16 mouse cellular contexts compared by ENCODE assay signal in the genomic region with DNA sequence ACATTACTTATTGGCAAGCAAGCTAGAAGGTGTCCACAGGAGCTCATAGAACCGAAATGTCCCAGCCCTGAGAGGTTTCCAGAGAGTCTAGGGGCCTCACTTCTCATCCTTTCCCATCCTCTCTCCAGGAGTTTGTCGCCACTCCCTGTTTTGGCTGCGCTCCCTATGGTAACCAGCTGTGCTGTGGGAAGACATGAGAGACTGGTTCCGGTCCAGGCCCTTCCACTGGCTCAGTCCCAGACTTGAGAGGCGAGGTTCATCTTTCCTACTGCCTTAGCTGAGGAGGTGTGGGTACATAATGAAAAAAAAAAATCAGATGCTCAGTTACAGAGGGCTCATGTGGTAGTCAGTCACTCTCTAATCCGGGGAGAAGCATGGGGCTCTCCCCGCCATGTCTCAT. TPM values are rescaled to one million over a fixed set of nuclear protein-coding genes. Genes with fewer than 3 reads are reported as not detected.
DNase-seq lines count a peak whose midpoint lies in the region; ATAC-seq and TF ChIP-seq lines count a peak whose summit lies in the region.
"Had no signal": no experiment of that assay in that cellular context is flagged by ENCODE, and none has a peak within 500 bp of the region (broad histone marks: within the 10 kb centered on the region; RNA-seq: fewer than 3 reads in every experiment).

No protein-coding gene starts in this region.

- H3K27ac ChIP-seq in left cerebral cortex, adult 2 months = no peak overlapping the region
- H3K27ac ChIP-seq in kidney, embryonic 15.5 days = no peak overlapping the region
- H3K27ac ChIP-seq in intestine, embryonic 15.5 days = no peak overlapping the region
- H3K27ac ChIP-seq in hindbrain, embryonic 16.5 days (ENCODE audit: low read depth, low read length) = no peak overlapping the region
- H3K27ac ChIP-seq: liver, embryonic 14.5 days had no signal

- no peak overlapping the region for H3K9ac ChIP-seq in kidney, embryonic 15.5 days
- H3K9ac ChIP-seq in intestine, embryonic 15.5 days = no peak overlapping the region
- no peak overlapping the region for H3K9ac ChIP-seq in hindbrain, embryonic 16.5 days (ENCODE audit: low read depth, low read length)
- H3K9ac ChIP-seq: liver, embryonic 14.5 days had no signal

- no peaks in the 10 kb centered on the region for H3K36me3 ChIP-seq in kidney, embryonic 15.5 days
- H3K36me3 ChIP-seq in intestine, embryonic 15.5 days = no peaks in the 10 kb centered on the region
- H3K36me3 ChIP-seq in hindbrain, embryonic 16.5 days (ENCODE audit: control insufficient read depth, insufficient read depth, low read length) = no peaks in the 10 kb centered on the region

- H3K4me1 ChIP-seq in lung, adult 2 months (ENCODE audit: control insufficient read depth, insufficient read depth, low read length) = no peaks in the 10 kb centered on the region
- H3K4me1 ChIP-seq in kidney, embryonic 15.5 days = no peaks in the 10 kb centered on the region
- no peaks in the 10 kb centered on the region for H3K4me1 ChIP-seq in intestine, embryonic 15.5 days (replicated peaks)
- H3K4me1 ChIP-seq in hindbrain, embryonic 16.5 days (ENCODE audit: control insufficient read depth, insufficient read depth, low read depth, low read length) = no peaks in the 10 kb centered on the region

- H3K4me2 ChIP-seq in kidney, embryonic 15.5 days = no peak overlapping the region
- H3K4me2 ChIP-seq in intestine, embryonic 15.5 days (replicated peaks) = no peak overlapping the region
- H3K4me2 ChIP-seq in hindbrain, embryonic 16.5 days (ENCODE audit: low read length) = no peak overlapping the region

- H3K27me3 ChIP-seq in kidney, embryonic 15.5 days = no peaks in the 10 kb centered on the region
- H3K27me3 ChIP-seq in intestine, embryonic 15.5 days (replicated peaks) = peaks cover 7% of the 10 kb centered on the region; the same call in 1 of the 2 replicates
- no peaks in the 10 kb centered on the region for H3K27me3 ChIP-seq in hindbrain, embryonic 16.5 days (replicated peaks; ENCODE audit: control insufficient read depth, insufficient read depth, low read length)

- no peaks in the 10 kb centered on the region for H3K9me3 ChIP-seq in kidney, embryonic 15.5 days (replicated peaks)
- H3K9me3 ChIP-seq in intestine, embryonic 15.5 days = no peaks in the 10 kb centered on the region
- no peaks in the 10 kb centered on the region for H3K9me3 ChIP-seq in hindbrain, embryonic 16.5 days (ENCODE audit: control insufficient read depth, low read length)

- peak; percentile 35 to 51 for DNase-seq in left cerebral cortex, adult 2 months (ENCODE audit: extremely low spot score in 1 of 2, low spot score in 2 of 2)
- DNase-seq in left cerebral cortex, postnatal 4 days = no peak
- DNase-seq in gastrocnemius, postnatal 14 days = peak; percentile 73
- DNase-seq in lung, adult 2 months = peak; percentile 19
- peak; percentile 45 to 50 for DNase-seq in right cerebral cortex, postnatal 36 days (ENCODE audit: low spot score in 2 of 2)
- DNase-seq: cerebellum, adult 11 months; kidney, postnatal 4 days had no signal

- no peak for TF ChIP-seq CTCF in left cerebral cortex, adult 2 months (IDR thresholded peaks at IDR 0.05)
- no peak for TF ChIP-seq CTCF in lung, adult 2 months (IDR thresholded peaks at IDR 0.05; ENCODE audit: insufficient read depth, low read length)

- TF ChIP-seq POLR2A in lung, adult 2 months (IDR thresholded peaks at IDR 0.05; ENCODE audit: borderline replicate concordance, extremely low read depth, low read depth, low read length) = no peak

- no peak for ATAC-seq in kidney, embryonic 15.5 days (replicated peaks; ENCODE audit: low FRiP score)
- no peak for ATAC-seq in intestine, embryonic 15.5 days
- no peak for ATAC-seq in hindbrain, embryonic 16.5 days
- ATAC-seq: intestine, postnatal 0 days had no signal

- H3K4me3 ChIP-seq in left cerebral cortex, adult 2 months = no peak overlapping the region
- H3K4me3 ChIP-seq in lung, adult 2 months (replicated peaks; ENCODE audit: extremely low read depth, low read depth, low read length) = no peak overlapping the region
- H3K4me3 ChIP-seq in kidney, embryonic 15.5 days (replicated peaks) = no peak overlapping the region
- no peak overlapping the region for H3K4me3 ChIP-seq in intestine, embryonic 15.5 days (replicated peaks)
- no peak overlapping the region for H3K4me3 ChIP-seq in hindbrain, embryonic 16.5 days (ENCODE audit: low read length)

- intact Hi-C loops in left cerebral cortex, adult 2 months (cut with DNase I) = no loop called here
- intact Hi-C loops in left cerebral cortex, postnatal 4 days (cut with DNase I) = no loop called here
- intact Hi-C loops in gastrocnemius, postnatal 14 days (cut with DNase I; ENCODE audit: low total_unique reads) = no loop called here

- WGBS in lung, adult 2 months = 47% methylated on average over 7 of the region's 7 CpGs
- 87% methylated on average over 7 of the region's 7 CpGs for WGBS in kidney, embryonic 15.5 days
- 74% methylated on average over 7 of the region's 7 CpGs for WGBS in intestine, embryonic 15.5 days
- WGBS in hindbrain, embryonic 16.5 days = 79% methylated on average over 7 of the region's 7 CpGs

RNA-seq across cellular contexts. Expression of gene Rasgef1a, which starts 19.9 kb away (rescaled TPM):
- 100 to 1,000 TPM; 208 to 213 TPM for total RNA-seq in left cerebral cortex, adult 2 months (2021)
- 10 to 100 TPM; 31.7 to 35.2 TPM for total RNA-seq in left cerebral cortex, postnatal 4 days (2021)
- under 1 TPM; 0.27 to 0.29 TPM for total RNA-seq in gastrocnemius, postnatal 14 days (2021)
- polyA plus RNA-seq in lung, adult 2 months (2012; rRNA removed) = 50.3 and 57.1 TPM in 2 replicates
- 0.76 and 1.0 TPM in 2 replicates for polyA plus RNA-seq in kidney, embryonic 15.5 days (2015; fragmentation: Nextera tagmentation; extraction: Ambion mirVana)
- 0.13 and 0.33 TPM in 2 replicates for polyA plus RNA-seq in intestine, embryonic 15.5 days (2015; fragmentation: Nextera tagmentation; extraction: Ambion mirVana)
- 5.7 and 6.5 TPM in 2 replicates for polyA plus RNA-seq in hindbrain, embryonic 16.5 days (2015; fragmentation: Nextera tagmentation; extraction: Ambion mirVana)
- total RNA-seq: megakaryocyte-erythroid progenitor cell, adult 5-6 weeks had no signal

RNA-seq across cellular contexts. Expression of gene Fxyd4, which starts 53.8 kb away (rescaled TPM):
- total RNA-seq in left cerebral cortex, adult 2 months (2021) = not detected
- total RNA-seq in left cerebral cortex, postnatal 4 days (2021) = not detected
- not detected for total RNA-seq in gastrocnemius, postnatal 14 days (2021)
- 0.41 and 0.61 TPM in 2 replicates for polyA plus RNA-seq in lung, adult 2 months (2012; rRNA removed)
- 81.2 and 92.6 TPM in 2 replicates for polyA plus RNA-seq in kidney, embryonic 15.5 days (2015; fragmentation: Nextera tagmentation; extraction: Ambion mirVana)
- polyA plus RNA-seq in intestine, embryonic 15.5 days (2015; fragmentation: Nextera tagmentation; extraction: Ambion mirVana) = 1.8 and 3.2 TPM in 2 replicates
- 1.7 and 2.5 TPM in 2 replicates for polyA plus RNA-seq in hindbrain, embryonic 16.5 days (2015; fragmentation: Nextera tagmentation; extraction: Ambion mirVana)
- total RNA-seq: left cerebral cortex, postnatal 10 days; megakaryocyte-erythroid progenitor cell, adult 5-6 weeks; MEL had no signal
- polyA plus RNA-seq: liver, embryonic 14.5 days; spleen, adult 2 months had no signal

Comparison
In these comparisons a context has a peak if more than half of its experiments do, and no peak if none do; other contexts are left out.
1. RNA of gene Fxyd4, which starts 53.8 kb away (polyA plus RNA-seq): 81.2 to 92.6 TPM in kidney, embryonic 15.5 days; 1.8 to 3.2 TPM in intestine, embryonic 15.5 days, 1.7 to 2.5 TPM in hindbrain, embryonic 16.5 days and 0.41 to 0.61 TPM in lung, adult 2 months; every median in the first group is over 10 times any median in the second.